Mouse (Mus musculus) ES-CJ7 (cell line): ENCODE measurements around the gene Crb1.
"Not testable (repeated sequence)": the region's sequence is repeated elsewhere in the genome, so short reads cannot be mapped to it uniquely, and the experiment has no call there.

Experiments used
- DNase-seq: peaks from one replicate; pipeline ENCODE4 v3.0.0; 2011; ENCODE audit warnings: low read depth, low spot score

Crb1 gene

DNA sequence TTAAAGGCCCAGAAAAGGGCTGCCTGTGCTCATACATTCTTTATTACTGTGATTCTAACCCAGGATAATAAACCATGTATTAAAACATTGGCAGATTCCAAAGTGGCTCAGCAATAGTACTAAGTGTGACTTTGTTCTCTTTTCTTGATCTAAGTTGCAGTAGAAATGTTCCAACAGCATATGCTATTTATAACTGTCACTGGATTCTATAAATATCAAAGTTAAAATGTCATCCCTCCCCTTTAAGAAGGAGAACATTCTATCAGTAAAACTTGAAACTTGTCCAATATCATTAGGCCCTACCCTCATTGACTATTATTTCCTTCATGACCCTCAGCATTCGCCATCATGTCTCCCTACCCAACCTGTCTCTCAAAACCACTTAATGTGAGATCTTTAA, 48.1 kb downstream of the Crb1 start:
- DNase-seq, result no peak

DNA sequence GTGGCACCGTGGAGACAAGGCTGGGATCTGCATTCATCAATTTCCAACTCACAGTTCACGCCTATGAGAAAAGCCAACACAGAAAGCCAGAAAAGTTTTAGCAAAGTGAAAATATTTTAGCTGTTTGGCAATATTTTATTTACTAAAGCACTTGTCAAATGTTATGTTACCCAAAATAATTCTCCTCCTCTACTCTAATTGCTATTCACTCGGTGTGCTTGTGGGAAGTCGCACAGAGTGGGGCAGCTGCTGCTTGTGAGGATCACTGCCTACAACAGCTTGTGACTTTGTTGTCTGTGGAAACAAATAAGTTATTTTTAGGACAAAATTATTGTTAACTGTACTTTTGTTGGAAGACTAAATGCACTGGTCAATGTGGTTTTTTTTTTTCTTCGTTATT, 48.6 kb downstream of the Crb1 start:
- no peak for DNase-seq

DNA sequence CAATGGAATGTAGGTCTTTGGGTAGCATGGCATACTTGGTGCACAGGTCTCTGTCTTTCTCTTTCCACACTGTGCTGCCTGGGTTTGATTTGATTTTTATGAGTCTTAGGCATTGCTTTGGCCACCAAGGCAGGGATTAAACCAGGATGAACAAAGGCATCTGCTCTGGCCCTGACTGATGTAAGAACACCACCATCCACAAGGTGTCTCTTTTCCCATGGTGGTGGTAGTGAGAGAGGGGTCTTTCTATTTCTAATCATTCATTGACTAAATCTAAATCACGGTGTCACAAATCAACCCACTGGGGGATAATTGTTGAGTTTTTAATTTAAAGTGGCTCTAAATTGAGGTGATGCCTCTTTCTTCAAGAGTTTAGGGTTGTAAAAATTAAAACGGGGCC, 51.5 kb downstream of the Crb1 start:
- peak; percentile 14 for DNase-seq

DNA sequence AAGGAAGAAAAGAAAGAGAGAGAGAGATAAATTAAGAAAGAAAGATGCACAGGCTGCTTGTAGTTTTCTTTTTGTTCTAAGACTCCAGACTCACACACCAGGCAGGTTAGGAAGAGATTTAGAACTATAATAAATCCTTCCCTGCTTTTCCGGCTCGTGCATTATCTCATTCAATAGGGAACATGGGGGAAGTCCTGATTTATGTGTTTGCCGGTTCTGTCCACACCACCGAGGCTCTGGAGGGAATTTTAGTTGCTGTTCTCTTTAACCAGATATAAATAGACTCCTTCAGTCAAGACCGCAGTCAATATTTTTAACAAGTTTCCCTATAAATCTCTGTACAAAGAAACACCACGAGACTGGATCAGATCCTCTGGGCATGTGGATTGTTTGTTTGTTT, 57.1 kb downstream of the Crb1 start:
- no peak for DNase-seq

DNA sequence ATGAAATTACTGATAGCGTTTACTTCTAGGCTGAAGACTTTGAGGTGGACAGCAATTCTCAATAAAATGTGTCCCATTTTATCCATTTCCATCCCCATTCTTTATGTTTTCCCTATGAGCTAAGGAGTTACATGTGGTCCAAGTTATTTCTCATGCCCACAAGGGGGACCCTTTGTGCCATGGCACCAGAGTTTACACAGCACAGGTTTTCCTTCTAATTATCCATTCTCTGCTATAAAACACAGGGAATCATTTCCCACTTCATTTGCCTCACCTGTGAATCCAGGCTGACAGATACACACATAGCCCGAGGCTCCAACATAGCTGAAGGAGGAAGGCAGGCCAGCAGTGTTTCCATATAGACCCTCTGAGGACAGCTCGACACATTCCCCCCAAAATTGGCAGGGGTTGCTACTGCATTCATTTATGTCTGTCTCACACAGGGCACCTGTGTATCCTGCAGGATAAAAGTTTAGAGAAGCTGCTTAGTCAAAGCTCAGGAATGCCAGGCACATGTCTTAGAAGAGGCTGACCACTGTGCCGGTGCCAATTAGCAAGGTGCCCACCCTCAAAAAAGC, 62.5 kb downstream of the Crb1 start:
- peak; percentile 18 for DNase-seq

DNA sequence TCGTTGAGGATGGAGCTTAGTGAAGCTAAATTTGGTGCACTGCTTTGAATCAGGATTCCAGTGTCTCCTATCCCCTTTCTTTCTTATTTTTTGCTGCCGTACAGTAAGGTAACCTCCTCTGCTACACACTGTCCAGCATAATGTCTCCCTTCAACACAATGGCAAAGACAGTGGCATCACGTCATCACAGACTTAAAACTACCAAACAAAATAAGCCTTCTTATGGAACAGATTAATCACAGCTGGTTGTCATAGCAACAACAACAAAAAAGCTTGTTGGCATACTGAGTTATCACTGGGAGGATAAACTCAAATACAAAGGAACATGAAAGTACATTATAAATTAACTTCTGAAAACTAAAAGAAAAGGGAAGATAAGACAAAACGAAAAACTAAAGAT, 68.0 kb downstream of the Crb1 start:
- DNase-seq, result no peak

DNA sequence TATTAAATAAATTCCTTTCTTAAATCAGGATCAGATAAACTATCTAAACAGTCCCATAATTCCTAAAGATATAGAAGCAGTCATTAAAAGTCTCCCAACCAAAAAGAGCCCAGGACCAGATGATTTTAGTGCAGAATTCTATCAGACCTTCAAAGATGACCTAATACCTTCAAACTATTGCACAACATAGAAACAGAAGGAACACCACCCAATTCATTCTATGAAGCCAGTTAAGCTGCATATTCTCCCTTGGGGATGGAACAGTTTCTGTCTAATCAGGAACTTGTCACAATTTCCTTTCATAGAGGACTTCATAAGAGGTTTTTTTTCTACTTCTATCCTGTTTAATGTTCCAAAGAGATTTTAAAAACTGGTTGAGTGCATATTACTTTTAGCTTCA, 74.4 kb downstream of the Crb1 start:
- not testable (repeated sequence) for DNase-seq

DNA sequence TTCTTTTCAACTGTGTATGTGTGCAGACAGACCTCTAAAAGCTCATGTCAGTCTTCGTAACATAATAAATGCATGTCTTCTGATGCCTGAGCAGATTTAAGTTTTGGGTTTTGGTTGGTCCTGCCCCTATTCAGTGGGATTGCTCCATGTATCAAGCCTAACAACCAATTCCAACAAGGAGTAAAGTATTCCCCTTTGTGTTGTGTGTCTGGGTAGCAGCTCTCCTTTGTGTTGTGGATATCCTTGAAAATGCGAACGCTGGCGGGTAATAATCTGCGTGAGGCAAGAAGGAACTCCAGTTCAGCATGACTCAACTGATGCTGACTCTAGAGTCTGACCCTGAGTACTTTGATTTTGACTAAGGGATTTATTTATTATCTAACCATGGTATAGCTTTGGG, 75.1 kb downstream of the Crb1 start:
- DNase-seq, result no peak

DNA sequence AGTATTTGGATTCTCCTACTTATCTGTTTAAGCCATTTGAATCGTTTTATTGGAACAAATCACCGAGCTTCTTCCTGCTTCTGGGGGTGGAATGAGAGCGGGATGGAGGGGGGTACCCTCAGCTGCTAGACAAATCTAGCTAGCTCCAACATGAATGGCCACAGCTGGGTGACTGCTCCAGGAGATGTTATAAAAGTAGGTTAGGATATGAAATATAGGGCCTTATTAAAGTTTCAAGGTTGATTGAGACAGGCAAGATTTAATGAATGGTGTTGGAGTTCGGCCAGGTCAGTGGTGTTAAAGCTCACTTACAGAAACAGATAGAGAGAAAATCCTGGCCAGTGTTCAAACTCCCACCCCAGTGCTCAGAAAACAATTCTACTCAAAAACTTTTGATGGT, 84.9 kb downstream of the Crb1 start:
- DNase-seq, result no peak

DNA sequence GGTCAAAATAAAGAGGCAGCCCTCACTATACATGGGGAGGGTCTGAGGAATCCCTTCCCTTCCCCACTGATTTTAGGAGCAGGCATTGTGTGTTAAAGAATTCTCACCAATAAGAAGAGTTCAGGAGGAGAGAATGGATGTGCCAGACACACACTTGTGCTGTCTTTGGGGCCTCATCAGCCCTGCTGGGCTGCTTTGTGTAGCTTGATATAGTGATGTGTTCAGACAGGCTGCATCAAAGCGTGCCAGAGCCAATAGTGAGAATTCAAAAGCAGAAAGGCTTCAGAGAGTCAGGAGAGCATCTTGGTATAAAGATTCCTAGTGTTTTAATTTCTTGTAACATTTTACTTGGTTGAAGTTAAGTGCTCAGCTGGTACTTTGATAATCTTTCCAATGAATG, 85.3 kb downstream of the Crb1 start:
- no peak for DNase-seq

DNA sequence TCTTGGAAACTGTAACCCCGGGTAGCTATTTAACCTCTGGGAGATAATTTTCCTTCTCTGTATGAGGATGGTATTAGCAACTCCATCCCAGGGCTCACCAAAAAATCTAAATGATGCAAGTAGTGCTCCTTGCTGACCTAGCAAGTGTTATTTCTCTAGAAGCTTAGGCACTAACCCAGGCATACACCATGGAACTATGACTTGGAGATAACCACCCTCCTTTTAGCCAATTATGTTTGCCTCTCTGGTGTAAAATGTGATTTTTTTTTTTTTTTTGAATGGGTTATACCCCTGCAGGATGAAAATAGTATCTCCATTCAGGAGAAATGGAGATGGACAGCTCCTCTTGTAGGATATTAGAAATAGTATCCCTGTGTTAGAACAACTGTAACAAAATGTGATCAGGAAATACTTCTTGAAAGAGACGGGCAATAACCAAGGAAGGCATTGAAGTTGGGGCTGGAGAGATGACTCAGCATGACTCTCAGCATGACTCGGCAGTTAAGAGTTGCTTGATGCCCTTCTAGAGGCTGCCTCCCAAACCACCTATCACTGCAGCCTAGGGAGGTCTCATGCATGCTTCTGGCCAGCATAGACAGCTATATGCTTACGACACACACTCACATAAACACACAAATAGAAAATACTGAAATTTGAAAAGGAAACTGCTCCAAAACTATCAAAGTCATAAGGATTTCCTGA, 100.1 kb downstream of the Crb1 start:
- DNase-seq, result peak; percentile 14

DNA sequence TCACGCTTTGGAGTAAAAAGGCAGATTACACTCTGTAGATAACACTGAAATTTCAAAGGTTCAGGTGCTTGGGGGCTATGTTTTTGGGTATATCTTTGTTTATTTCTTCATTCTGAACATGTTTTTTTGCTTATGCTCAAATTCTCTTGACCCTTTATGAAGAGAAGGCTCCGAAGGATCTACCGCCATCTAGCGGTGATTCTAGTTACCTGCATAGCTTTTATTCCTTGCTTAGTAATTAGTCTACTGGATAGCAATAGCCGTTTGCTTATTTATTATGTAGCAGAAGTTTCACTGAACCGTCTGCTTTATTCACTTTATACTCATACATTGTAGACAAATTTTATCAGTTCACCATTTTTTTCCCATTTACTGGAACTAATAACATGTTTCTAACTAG, 109.1 kb downstream of the Crb1 start:
- DNase-seq, result peak; percentile 70

DNA sequence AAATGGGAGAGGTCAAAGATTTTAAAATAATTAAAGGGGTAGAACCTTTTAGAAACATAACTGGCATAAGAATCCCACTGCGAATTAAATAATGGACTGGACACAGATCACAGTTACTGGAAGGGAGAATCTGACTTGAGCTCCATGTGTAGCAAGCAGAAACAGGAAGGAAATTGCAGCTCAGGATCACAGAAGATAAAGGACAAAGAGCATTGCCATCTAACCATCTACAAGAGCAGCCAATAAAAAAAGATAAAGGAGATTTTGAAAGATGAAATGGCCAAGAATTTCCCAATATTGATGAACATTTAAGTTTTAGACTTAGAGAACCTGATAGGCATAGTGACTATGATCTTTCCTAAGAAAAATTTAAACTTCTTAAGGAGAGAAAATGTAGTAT, 112.7 kb downstream of the Crb1 start:
- no peak for DNase-seq

DNA sequence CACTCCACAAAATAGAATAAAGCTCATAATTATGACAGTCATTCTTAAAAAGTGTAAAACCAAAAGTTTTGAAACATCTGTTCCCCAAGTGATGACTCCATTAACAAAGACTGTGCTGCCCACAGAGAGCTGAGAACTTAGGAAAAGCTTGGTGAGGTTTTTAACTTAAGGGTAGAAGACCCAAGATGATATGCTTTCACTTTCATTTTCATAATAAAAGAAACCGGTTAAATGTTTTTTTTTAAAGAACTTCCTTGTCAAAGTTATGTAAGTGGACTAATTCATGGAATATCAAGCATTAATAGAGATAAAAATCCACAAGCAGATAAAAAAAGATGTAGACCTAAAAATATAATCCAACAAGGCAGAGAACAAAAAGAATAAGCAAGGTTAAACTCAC, 113.7 kb downstream of the Crb1 start:
- no peak for DNase-seq

DNA sequence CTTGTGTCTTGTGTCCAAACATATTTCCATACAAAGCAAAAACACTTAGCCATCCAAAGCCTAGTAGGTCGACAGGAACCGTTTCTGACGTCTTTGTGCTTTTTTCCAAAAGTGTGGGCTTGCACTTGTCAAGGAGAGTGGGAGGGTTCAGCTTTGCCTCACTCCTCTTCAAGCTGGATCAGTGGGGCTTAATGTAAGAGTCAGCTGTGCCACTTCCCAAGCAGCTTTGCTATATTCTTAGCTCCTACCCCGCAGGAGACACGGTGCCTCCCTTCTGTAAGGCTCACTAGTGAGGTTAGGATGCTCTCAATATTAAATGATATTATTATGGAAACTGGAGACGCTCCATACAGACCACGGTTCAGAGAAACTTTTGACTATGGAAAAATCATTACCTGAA, 121.3 kb downstream of the Crb1 start:
- DNase-seq, result no peak

DNA sequence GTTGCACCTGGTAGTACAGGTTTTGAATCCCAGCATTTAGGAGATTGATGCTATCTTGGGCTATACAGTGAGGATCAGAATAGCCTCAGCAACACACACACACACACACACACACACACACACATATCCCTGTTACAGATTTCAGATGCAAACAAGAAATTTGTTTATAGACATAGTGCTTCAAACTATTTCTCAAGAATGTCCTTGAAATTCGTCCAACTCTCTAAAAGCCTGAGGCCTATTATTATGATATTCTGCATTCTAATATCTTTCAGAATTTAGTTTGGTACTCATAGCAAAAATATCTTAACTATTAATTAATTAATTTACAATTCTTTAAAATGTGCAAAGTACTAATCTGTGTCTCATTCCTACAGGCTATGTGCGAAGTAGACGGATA, 124.9 kb downstream of the Crb1 start:
- DNase-seq, result no peak

DNA sequence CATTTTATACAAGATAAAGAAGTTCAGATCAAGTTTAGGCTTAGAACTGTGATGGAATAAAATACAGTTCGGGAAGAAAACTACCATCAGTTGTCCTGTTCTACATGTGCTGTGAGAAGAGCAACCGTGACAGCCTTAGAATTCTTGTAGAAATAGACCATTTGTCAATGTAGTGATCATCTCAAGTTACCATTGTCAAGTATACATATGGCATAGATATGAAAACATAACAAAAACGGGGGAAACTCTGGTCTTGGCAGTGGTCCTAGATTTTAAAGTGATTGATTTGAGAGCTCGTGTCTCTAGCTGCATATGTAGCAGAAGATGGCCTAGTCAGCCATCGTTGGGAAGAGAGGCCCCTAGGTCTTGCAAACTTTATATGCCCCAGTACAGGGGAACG, 127.7 kb downstream of the Crb1 start:
- no peak for DNase-seq

DNA sequence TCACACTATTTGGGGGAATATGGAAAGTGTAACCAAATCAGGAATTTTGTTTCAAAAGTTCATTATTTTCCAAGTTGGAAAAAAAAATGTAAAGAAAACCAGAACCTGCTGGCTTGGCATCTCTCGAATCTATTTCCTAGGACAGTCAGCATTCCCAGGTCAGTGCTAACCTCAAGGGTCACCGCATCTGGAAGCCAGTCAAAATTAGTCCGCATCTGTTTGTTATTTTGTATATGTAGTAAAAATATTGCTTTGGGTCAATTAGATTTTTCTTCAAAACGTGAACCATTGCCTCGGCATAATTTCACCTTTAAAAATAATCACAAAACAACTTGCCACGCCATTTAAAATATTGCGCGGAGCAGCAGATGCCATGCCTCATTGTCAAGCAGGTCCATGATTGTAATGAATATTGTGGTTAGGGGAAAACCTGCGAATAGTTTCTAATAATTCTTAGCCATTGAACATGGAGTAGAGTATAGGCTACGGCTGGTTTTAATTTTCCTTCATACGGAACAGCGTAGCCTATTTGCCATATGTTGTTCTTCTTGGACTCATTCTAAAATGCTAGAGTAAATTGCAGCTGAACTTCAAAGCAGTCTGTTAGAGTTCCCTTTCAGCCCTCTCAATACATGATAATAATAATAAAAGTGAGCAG, 130.0 kb downstream of the Crb1 start:
- DNase-seq, result no peak

DNA sequence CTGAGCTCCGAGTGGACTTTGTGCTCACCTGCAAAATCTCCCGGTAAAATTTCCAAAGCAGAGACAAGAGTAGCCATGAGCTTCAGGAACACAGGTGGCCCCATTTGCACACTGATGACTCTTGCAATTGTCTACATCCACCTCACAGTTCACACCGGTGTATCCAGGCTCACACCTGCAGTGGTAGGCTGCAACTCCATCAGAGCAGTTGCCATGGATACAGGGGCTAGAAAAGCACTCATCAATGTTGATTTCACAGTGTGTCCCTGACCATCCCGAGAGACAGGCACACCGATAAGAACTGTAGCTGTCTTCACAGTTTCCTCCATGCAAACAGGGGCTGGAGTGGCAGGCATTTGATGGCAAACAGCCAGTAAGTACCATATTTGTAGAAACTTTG, 140.1 kb downstream of the Crb1 start:
- no peak for DNase-seq

DNA sequence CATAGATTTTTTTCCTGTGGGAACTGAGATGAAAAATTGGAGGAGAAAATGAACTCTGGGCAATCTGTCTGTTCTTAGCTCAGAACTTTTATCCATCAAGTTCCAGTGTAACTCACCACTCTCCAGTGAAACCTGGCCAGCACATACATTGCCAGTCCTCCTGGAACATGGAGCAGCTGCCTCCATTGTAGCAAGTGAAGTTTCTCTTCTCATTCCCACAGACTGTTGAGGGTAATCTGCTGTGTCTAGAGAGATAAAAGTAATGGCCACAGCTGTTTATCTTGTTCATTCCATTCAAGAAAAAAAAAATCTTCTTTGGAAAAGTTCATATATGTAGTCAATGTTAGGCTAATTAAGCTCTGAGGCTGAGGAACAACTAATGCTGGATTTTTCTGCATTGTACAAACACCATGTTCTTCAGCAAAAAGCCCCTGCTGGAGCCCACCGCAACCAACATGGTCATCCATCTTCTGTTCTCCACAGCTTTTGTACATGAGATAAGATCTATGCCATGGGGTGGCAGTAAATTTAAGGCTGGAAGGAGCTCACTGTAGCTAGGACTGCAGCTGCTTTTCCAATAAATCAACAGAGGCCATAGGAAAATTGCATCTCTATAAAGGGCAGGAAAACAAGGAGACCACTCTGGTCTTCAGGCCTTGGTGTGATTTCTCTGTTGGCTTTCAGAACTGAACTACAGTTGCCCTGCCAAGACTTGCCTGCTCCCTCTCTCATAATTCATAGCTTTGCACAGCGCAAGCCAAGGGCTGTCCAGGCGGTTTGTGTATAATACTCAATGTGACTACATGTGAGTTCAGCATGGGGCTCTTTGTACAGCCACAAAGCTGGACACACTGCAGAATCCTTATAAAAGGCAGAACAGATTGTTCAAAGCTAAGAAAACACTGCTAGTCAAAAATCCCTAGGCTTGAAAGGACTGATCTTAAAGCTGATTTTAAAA, 142.0 kb downstream of the Crb1 start:
- DNase-seq, result no peak

DNA sequence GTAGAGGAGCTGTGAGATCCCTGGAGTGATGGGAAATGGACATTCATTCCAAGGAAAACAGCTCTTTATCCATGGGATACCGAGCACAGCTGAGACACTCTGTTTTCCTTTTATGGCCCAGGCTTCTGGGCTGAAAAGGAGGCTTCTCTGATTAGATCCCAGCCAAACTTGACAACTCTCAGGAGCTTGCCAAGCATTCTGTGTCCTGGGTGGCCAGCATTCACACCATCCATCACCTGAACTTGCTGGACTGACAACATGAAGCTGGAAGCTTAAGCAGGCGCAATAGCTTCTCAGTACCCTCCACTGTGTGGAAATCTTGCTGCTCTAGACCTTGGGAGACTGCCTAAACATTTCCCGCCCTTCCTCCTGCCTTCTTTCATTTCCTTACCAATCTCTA, 144.3 kb downstream of the Crb1 start:
- DNase-seq, result no peak

DNA sequence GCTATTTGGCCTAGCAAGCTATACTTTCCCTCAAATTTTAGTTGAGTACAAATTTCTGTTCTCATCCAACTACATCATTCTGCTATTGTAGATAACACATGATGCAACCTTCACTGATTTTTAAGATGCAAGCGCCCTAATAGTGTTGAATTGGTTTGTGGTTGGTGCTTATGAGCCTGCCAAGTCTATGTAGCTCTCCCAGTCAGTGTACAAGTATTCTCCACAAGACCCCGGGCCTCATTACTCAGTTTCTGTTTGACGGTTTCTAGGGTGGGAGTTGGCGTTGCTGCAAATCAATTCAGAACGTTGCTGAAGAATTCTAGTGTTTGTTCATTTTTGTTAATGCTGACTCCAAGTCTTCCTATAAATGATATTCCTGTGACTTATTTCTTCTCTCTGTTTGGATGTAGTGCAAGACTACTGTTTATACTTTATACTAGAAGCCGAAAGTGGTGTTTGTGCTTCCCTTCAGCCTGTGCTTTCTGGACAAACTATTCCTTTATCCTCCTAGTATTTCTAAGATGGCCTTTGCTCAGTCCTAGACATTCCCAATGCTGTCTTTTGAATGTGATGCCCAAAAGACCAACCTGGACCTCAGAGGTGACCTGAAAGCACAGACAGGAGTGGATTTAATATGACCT, 152.5 kb downstream of the Crb1 start:
- DNase-seq, result no peak
